Mouse (Mus musculus) stomach, postnatal 0 days (tissue): ENCODE measurements around the gene Klre1. TPM values are rescaled to one million over a fixed set of nuclear protein-coding genes. Genes with fewer than 3 reads are reported as not detected.

ENCODE experiments used
- ATAC-seq: fragments of 200-750 bp; cut with Nextera tagmentation; 2 replicates; pipeline ENCODE4 v1.8.0; 2017; ENCODE audit not compliant: low FRiP score, low TSS enrichment
- DNase-seq: peaks from one replicate; pipeline ENCODE4 v3.0.0-alpha.2; 2016; ENCODE audit warnings: low spot score
- H3K27ac ChIP-seq: fragments of 300-500 bp; sonication (generic); replicated peaks from 2 replicates; pipeline ENCODE4 v1.5.1; 2014; ENCODE audit warnings: mild to moderate bottlenecking, control low read depth
- H3K27me3 ChIP-seq: fragments of 300-500 bp; sonication (generic); 2 replicates; pipeline ENCODE4 v1.6.1; 2014; ENCODE audit warnings: low read length; ENCODE audit not compliant: control insufficient read depth, insufficient read depth
- H3K36me3 ChIP-seq: fragments of 300-500 bp; sonication (generic); 2 replicates; pipeline ENCODE4 v1.6.1; 2014; ENCODE audit warnings: low read length, mixed read lengths; ENCODE audit not compliant: control insufficient read depth, insufficient read depth
- H3K4me1 ChIP-seq: fragments of 300-500 bp; sonication (generic); replicated peaks from 2 replicates; pipeline ENCODE4 v1.6.1; 2014; ENCODE audit warnings: antibody characterized with exemption; ENCODE audit not compliant: control insufficient read depth, insufficient read depth
- H3K4me2 ChIP-seq: fragments of 300-500 bp; sonication (generic); replicated peaks from 2 replicates; pipeline ENCODE4 v1.6.1; 2014; ENCODE audit warnings: low read depth, mild to moderate bottlenecking, control low read depth, moderate library complexity
- H3K4me3 ChIP-seq: fragments of 300-500 bp; sonication (generic); 2 replicates; pipeline ENCODE4 v1.5.1; 2014; ENCODE audit warnings: low read depth, low read length, control low read depth
- H3K9ac ChIP-seq: fragments of 300-500 bp; sonication (generic); 2 replicates; pipeline ENCODE4 v1.6.1; 2014; ENCODE audit warnings: mild to moderate bottlenecking, low read length, control low read depth, mixed read lengths
- H3K9me3 ChIP-seq: fragments of 300-500 bp; sonication (generic); 2 replicates; pipeline ENCODE4 v1.6.1; 2016; ENCODE audit warnings: low read length; ENCODE audit not compliant: control insufficient read depth
- CTCF ChIP-seq: IDR thresholded peaks from 2 replicates; pipeline ENCODE4 v1.5.1; 2016; ENCODE audit warnings: antibody characterized with exemption, low read depth, mild to moderate bottlenecking, moderate library complexity
- EP300 ChIP-seq: optimal IDR thresholded peaks from 2 replicates; pipeline ENCODE3; 2016; ENCODE audit warnings: antibody characterized with exemption
- WGBS: fragments of 180-500 bp; shearing (Covaris S2); extraction: QIAGEN DNeasy Blood & Tissue Kit; methylation state at CpG from one replicate; pipeline ENCODE4 v1.1.7; 2014; 5-methylcytosine and 5-hydroxymethylcytosine counted together
- polyA plus RNA-seq: library from polyadenylated mRNA; unstranded; fragments of >200 nt; fragmentation: Nextera tagmentation; extraction: Ambion mirVana; gene quantifications from 2 replicates; pipeline ENCODE4 v1.2.1, GENCODE M21; 2015

Gene Klre1
- polyA plus RNA-seq, 1 experiment from 2014 or later, result not detected

- Histone ChIP-seq H3K4me2 (peak overlapping the region; percentile 85), H3K36me3 (peaks cover 12% of the 10 kb centered on the region), H3K27me3 (no peaks in the 10 kb centered on the region), H3K9me3 (no peaks in the 10 kb centered on the region), H3K4me3 (peak overlapping the region; percentile 89; the same call in 1 of the 2 replicates), H3K27ac (no peak overlapping the region), H3K9ac (no peak overlapping the region), H3K4me1 (0 out of 2 replicates have a peak, but pooled peaks cover 2% of the 10 kb centered on the region)
- ATAC-seq, result no peak
- TF ChIP-seq CTCF (no peak), EP300 (no peak)
- WGBS, result 49% methylated on average over 4 of the region's 4 CpGs
- DNase-seq, result no peak
These were observed 43.0 kb upstream of the Klre1 start for GRCm38 (mm10) chr6:129534627-129535190.

- Histone ChIP-seq H3K27ac (no peak overlapping the region), H3K4me3 (no peak overlapping the region), H3K9ac (no peak overlapping the region), H3K27me3 (no peaks in the 10 kb centered on the region), H3K4me1 (0 out of 2 replicates have a peak, but pooled peaks cover 2% of the 10 kb centered on the region), H3K36me3 (peaks cover 15% of the 10 kb centered on the region), H3K9me3 (no peaks in the 10 kb centered on the region), H3K4me2 (no peak overlapping the region)
- WGBS, result 59% methylated on average over 4 of the region's 4 CpGs
- ATAC-seq (no peak), DNase-seq (no peak)
- TF ChIP-seq EP300 (no peak), CTCF (no peak)
These were observed 42.0 kb upstream of the Klre1 start for GRCm38 (mm10) chr6:129535723-129536122.

- no peak for TF ChIP-seq CTCF
- Histone ChIP-seq H3K4me1 (0 out of 2 replicates have a peak, but pooled peaks cover 2% of the 10 kb centered on the region), H3K9ac (no peak overlapping the region), H3K36me3 (peaks cover 22% of the 10 kb centered on the region), H3K27me3 (no peaks in the 10 kb centered on the region), H3K4me2 (no peak overlapping the region), H3K9me3 (no peaks in the 10 kb centered on the region), H3K4me3 (no peak overlapping the region), H3K27ac (no peak overlapping the region)
- ATAC-seq, result no peak
- no peak for DNase-seq
- WGBS, result 75% methylated on average over 6 of the region's 6 CpGs
These were observed 39.1 kb upstream of the Klre1 start for GRCm38 (mm10) chr6:129538555-129538954.

- H3K36me3 ChIP-seq, result peaks cover 22% of the 10 kb centered on the region
- no peaks in the 10 kb centered on the region for H3K27me3 ChIP-seq
- H3K9me3 ChIP-seq, result no peaks in the 10 kb centered on the region
These were observed 35.8 kb upstream of the Klre1 start for GRCm38 (mm10) chr6:129541931-129542330.

GRCm38 (mm10) chr6:129542540-129542939 lies 35.2 kb upstream of the Klre1 start:
- no peak for DNase-seq
- Histone ChIP-seq H3K27ac (no peak overlapping the region), H3K27me3 (no peaks in the 10 kb centered on the region), H3K9ac (no peak overlapping the region), H3K4me2 (no peak overlapping the region), H3K4me3 (no peak overlapping the region), H3K36me3 (peaks cover 22% of the 10 kb centered on the region), H3K4me1 (no peaks in the 10 kb centered on the region), H3K9me3 (no peaks in the 10 kb centered on the region)
- ATAC-seq, result no peak
- 91% methylated on average over 3 of the region's 3 CpGs for WGBS
- no peak for TF ChIP-seq EP300
- TF ChIP-seq CTCF, result no peak

More at GRCm38 (mm10) chr6:129541931-129542330, 35.8 kb upstream of the Klre1 start:
- no peak overlapping the region for H3K27ac ChIP-seq
- ATAC-seq, result no peak
- DNase-seq, result no peak
- H3K4me3 ChIP-seq, result no peak overlapping the region
- H3K4me1 ChIP-seq, result no peaks in the 10 kb centered on the region
- 86% methylated on average over 9 of the region's 9 CpGs for WGBS
- H3K9ac ChIP-seq, result no peak overlapping the region
- no peak overlapping the region for H3K4me2 ChIP-seq
- no peak for TF ChIP-seq EP300
- TF ChIP-seq CTCF, result no peak

GRCm38 (mm10) chr6:129543709-129544606 lies 33.7 kb upstream of the Klre1 start:
- ATAC-seq, result peak; percentile 82
- DNase-seq, result peak; percentile 77
- no peak overlapping the region for H3K27ac ChIP-seq

More at GRCm38 (mm10) chr6:129543709-129544606, 33.7 kb upstream of the Klre1 start:
- no peaks in the 10 kb centered on the region for H3K4me1 ChIP-seq
- TF ChIP-seq EP300, result no peak
- peak; percentile 95 for TF ChIP-seq CTCF
- H3K27me3 ChIP-seq, result no peaks in the 10 kb centered on the region
- H3K4me2 ChIP-seq, result no peak overlapping the region
- no peak overlapping the region for H3K4me3 ChIP-seq
- H3K9me3 ChIP-seq, result no peaks in the 10 kb centered on the region
- no peak overlapping the region for H3K9ac ChIP-seq
- H3K36me3 ChIP-seq, result peaks cover 15% of the 10 kb centered on the region
- WGBS, result 47% methylated on average over 6 of the region's 6 CpGs
